Mouse (Mus musculus): ENCODE data around the gene Dmrta2.

DNA sequence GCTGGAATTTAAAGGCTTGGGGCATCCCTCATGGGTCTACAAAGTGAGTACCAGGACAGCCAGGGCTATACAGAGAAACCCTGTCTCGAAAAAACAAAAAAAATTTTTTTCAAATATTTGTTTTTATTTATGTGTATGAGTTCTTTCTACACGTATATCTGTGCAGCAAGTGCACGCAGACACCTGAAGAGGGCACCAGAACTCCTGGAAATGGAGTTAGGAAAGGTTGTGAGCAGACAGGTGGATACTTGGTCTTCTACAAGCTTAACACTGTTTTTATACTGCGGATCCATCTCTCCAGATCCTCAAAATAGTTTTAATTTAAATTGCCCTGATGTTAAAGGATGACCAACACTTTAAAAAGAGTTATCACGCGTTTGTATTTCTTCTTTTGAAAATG lies 11.4 kb downstream of the Dmrta2 start:
- TF ChIP-seq CTCF (IDR thresholded peaks at IDR 0.05; ENCODE audit: low read depth, low read length) (no peak), POLR2A (IDR thresholded peaks at IDR 0.05; ENCODE audit: borderline replicate concordance, low read depth, low read length) (no peak)
